Mouse (Mus musculus) heart, embryonic 13.5 days (tissue): ENCODE measurements around the gene Abcc8. TPM values are rescaled to one million over a fixed set of nuclear protein-coding genes. Genes with fewer than 3 reads are reported as not detected.

Experiments
- ATAC-seq: fragments of 200-750 bp; cut with Nextera tagmentation; 2 replicates; pipeline ENCODE4 v1.8.0; 2017; ENCODE audit warnings: moderate TSS enrichment; ENCODE audit not compliant: insufficient number of reproducible peaks, low FRiP score, low TSS enrichment; ENCODE audit errors: extremely low read depth
- H3K27ac ChIP-seq: fragments of 300-500 bp; sonication (generic); replicated peaks from 2 replicates; pipeline ENCODE4 v1.5.1; 2015; ENCODE audit warnings: moderate library complexity, mild to moderate bottlenecking, inconsistent platforms
- H3K27me3 ChIP-seq: fragments of 300-500 bp; sonication (generic); replicated peaks from 2 replicates; pipeline ENCODE4 v1.6.1; 2015; ENCODE audit warnings: mild to moderate bottlenecking, inconsistent platforms
- H3K36me3 ChIP-seq: fragments of 300-500 bp; sonication (generic); 2 replicates; pipeline ENCODE4 v1.6.1; 2015; ENCODE audit warnings: mild to moderate bottlenecking, inconsistent platforms
- H3K4me1 ChIP-seq: fragments of 300-500 bp; sonication (generic); 2 replicates; pipeline ENCODE4 v1.6.1; 2015; ENCODE audit warnings: inconsistent platforms
- H3K4me2 ChIP-seq: fragments of 300-500 bp; sonication (generic); 2 replicates; pipeline ENCODE4 v1.6.1; 2015; ENCODE audit warnings: inconsistent platforms, mild to moderate bottlenecking, moderate library complexity
- H3K4me3 ChIP-seq: fragments of 300-500 bp; sonication (generic); 2 replicates; pipeline ENCODE4 v1.5.1; 2015; ENCODE audit warnings: moderate library complexity, mild to moderate bottlenecking, inconsistent platforms
- H3K9ac ChIP-seq: fragments of 300-500 bp; sonication (generic); 2 replicates; pipeline ENCODE4 v1.6.1; 2015; ENCODE audit warnings: inconsistent platforms, mild to moderate bottlenecking, moderate library complexity
- H3K9me3 ChIP-seq: fragments of 300-500 bp; sonication (generic); 2 replicates; pipeline ENCODE4 v1.6.1; 2016; ENCODE audit warnings: inconsistent platforms
- WGBS: fragments of 180-500 bp; shearing (Covaris S2); methylation state at CpG from one replicate; pipeline ENCODE4 v1.1.7; 2015; ENCODE audit warnings: mixed read lengths; 5-methylcytosine and 5-hydroxymethylcytosine counted together
- polyA plus RNA-seq: library from polyadenylated mRNA; unstranded; fragments of >200 nt; fragmentation: Nextera tagmentation; extraction: Ambion mirVana; gene quantifications from 2 replicates; pipeline ENCODE4 v1.2.1, GENCODE M21; 2015

Gene Abcc8
- polyA plus RNA-seq, 1 experiment from 2014 or later: 8.7 TPM

DNA sequence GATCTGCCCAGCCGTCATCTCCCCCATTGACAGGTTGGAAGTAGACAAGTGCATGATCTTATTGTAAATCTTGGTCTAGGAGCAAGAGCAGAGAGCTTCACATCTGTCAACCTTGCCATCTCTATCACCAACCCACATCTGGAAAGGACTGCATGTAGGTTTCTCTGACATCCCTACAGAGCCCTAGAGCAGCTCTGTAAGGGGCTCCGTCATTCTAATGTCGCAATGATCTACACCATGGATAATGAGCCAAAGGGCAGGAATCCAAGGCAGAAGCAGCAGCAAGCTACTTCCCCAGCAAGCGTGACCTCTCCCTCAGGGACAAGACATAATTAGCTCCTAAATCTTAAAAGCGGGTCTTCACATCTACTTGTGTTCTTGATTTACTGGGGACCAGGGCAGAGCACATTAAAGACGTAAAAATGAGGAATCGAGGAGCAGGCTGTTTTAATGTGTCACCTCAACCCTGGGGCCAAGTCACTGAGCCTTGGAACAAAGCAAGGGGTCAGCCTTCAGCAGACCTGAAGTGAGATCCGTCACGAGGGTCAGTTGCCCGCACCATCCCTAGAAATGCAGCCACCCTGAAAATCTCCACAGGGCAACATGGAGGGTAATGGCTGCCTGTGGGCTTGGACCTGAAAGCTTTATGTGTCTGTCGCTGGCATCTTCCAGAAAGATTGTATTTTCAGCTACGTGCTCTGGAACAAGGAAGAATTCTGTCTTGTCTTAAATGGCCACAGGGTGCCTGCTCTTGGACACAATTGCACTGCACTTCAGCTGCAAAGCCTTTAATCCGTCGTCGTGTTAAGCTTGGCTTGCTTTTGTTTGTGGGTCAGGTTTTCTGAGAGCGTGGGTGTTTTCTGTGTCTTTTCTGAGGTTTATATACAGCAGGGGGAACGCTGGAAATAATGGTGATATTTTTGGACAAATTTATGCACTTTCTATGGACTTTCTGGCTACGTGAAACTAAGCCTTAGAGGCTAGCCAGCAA is 25.0 kb downstream of the Abcc8 start:
- 73% methylated on average over 18 of the region's 18 CpGs for WGBS
- Histone ChIP-seq H3K27me3 (peaks cover 7% of the 10 kb centered on the region; the same call in 1 of the 2 replicates), H3K4me1 (peaks cover 3% of the 10 kb centered on the region; the same call in 1 of the 2 replicates), H3K36me3 (no peaks in the 10 kb centered on the region), H3K27ac (no peak overlapping the region), H3K9me3 (no peaks in the 10 kb centered on the region), H3K4me2 (no peak overlapping the region), H3K9ac (no peak overlapping the region), H3K4me3 (no peak overlapping the region)
- no peak for ATAC-seq

GRCm38 (mm10) chr7:46152819-46153351 is 26.9 kb downstream of the Abcc8 start:
- WGBS: 72% methylated on average over 9 of the region's 9 CpGs
- Histone ChIP-seq H3K36me3 (no peaks in the 10 kb centered on the region), H3K9me3 (no peaks in the 10 kb centered on the region), H3K4me1 (peaks cover 3% of the 10 kb centered on the region; the same call in 1 of the 2 replicates), H3K27me3 (peaks cover 7% of the 10 kb centered on the region; the same call in 1 of the 2 replicates), H3K4me2 (no peak overlapping the region), H3K4me3 (no peak overlapping the region), H3K9ac (no peak overlapping the region), H3K27ac (no peak overlapping the region)
- no peak for ATAC-seq

DNA sequence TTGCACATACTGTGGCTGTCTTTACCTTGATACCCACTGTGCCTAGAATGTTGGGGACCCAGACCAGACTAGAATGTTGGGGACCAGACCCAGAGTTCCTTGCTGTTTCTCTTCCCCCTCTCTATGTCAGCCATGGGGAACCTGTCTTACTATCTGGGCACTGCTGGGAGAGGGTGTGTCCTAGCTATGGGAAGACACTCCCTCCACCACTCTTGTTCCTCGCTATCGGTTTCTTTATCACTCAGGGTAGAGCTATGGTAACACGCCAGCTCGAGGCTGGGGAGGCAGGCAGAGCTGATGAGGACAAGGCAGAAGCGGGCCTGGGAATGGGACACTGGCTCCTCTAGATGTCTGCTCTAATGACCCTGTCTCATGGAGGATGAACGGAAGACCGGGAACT is 32.4 kb downstream of the Abcc8 start:
- no peak overlapping the region for H3K4me3 ChIP-seq
- no peak overlapping the region for H3K27ac ChIP-seq
- H3K9ac ChIP-seq: no peak overlapping the region
- H3K4me2 ChIP-seq: no peak overlapping the region
- ATAC-seq: no peak
- no peaks in the 10 kb centered on the region for H3K27me3 ChIP-seq
- H3K4me1 ChIP-seq: peaks cover 3% of the 10 kb centered on the region; the same call in 1 of the 2 replicates
- no peaks in the 10 kb centered on the region for H3K36me3 ChIP-seq
- H3K9me3 ChIP-seq: no peaks in the 10 kb centered on the region
- 51% methylated on average over 7 of the region's 7 CpGs for WGBS

DNA sequence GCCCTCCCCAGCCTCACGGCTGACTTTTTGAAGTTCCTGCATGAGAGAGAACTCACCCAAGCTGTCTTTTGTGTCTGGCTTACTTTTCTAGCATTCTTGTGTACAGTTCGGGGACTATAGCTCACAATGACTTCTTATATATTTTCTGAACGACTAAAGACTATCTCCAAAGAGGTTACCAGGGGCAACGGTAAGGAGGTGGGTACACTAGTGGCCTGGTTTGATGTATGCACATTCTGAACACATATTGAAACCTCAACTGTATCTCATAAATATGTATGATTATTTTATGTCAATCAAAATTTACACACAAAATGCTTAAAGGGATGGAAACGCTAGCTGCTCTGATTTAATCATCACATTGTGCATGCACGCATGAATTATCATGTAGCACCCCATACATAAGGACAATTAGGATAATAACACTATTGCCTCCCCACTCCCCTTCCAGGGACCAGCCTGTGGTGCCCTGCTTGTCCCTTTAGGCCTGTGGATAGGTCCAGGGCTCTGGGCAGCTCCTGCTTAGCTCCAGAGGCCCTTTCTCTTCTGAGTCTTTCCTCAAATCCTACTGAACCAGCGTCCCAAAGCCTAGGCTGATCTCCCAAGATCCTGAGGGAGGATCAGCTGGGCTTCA is 33.0 kb downstream of the Abcc8 start:
- ATAC-seq: no peak
- WGBS: 81% methylated on average over 7 of the region's 7 CpGs
- no peak overlapping the region for H3K4me2 ChIP-seq
- no peak overlapping the region for H3K4me3 ChIP-seq
- peaks cover 3% of the 10 kb centered on the region; the same call in 1 of the 2 replicates for H3K4me1 ChIP-seq
- H3K36me3 ChIP-seq: no peaks in the 10 kb centered on the region
- H3K27me3 ChIP-seq: no peaks in the 10 kb centered on the region
- no peak overlapping the region for H3K27ac ChIP-seq
- no peaks in the 10 kb centered on the region for H3K9me3 ChIP-seq
- H3K9ac ChIP-seq: no peak overlapping the region

GRCm38 (mm10) chr7:46144061-46144460 is 35.8 kb downstream of the Abcc8 start:
- Histone ChIP-seq H3K36me3 (no peaks in the 10 kb centered on the region), H3K4me3 (no peak overlapping the region), H3K27ac (no peak overlapping the region), H3K4me1 (no peaks in the 10 kb centered on the region), H3K9me3 (no peaks in the 10 kb centered on the region), H3K27me3 (peaks cover 8% of the 10 kb centered on the region), H3K9ac (no peak overlapping the region), H3K4me2 (no peak overlapping the region)
- 84% methylated on average over 8 of the region's 8 CpGs for WGBS
- no peak for ATAC-seq

- H3K36me3 ChIP-seq: no peaks in the 10 kb centered on the region
- H3K9ac ChIP-seq: no peak overlapping the region
- H3K9me3 ChIP-seq: no peaks in the 10 kb centered on the region
- H3K4me3 ChIP-seq: no peak overlapping the region
- no peak overlapping the region for H3K4me2 ChIP-seq
- peaks cover 21% of the 10 kb centered on the region for H3K27me3 ChIP-seq
- no peak for ATAC-seq
- peaks cover 21% of the 10 kb centered on the region for H3K4me1 ChIP-seq
- 46% methylated on average over 7 of the region's 7 CpGs for WGBS
- no peak overlapping the region for H3K27ac ChIP-seq
Measured at GRCm38 (mm10) chr7:46138329-46138930, 41.4 kb downstream of the Abcc8 start.

GRCm38 (mm10) chr7:46133858-46134257 is 46.0 kb downstream of the Abcc8 start:
- Histone ChIP-seq H3K27me3 (peaks cover 17% of the 10 kb centered on the region), H3K9ac (peak overlapping the region; percentile 42; the same call in 1 of the 2 replicates), H3K27ac (peak overlapping the region; percentile 48; the same call in 1 of the 2 replicates), H3K9me3 (no peaks in the 10 kb centered on the region), H3K4me3 (no peak overlapping the region), H3K4me1 (peaks cover 50% of the 10 kb centered on the region), H3K4me2 (peak overlapping the region; percentile 45), H3K36me3 (no peaks in the 10 kb centered on the region)
- ATAC-seq: peak; percentile 47; the same call in 1 of the 2 replicates
- WGBS: 5% methylated on average over 7 of the region's 7 CpGs

- ATAC-seq: no peak
- H3K4me2 ChIP-seq: no peak overlapping the region
- peaks cover 17% of the 10 kb centered on the region for H3K27me3 ChIP-seq
- no peaks in the 10 kb centered on the region for H3K9me3 ChIP-seq
- H3K9ac ChIP-seq: no peak overlapping the region
- H3K4me1 ChIP-seq: peaks cover 43% of the 10 kb centered on the region
- H3K4me3 ChIP-seq: no peak overlapping the region
- no peak overlapping the region for H3K27ac ChIP-seq
- WGBS: 77% methylated on average over 12 of the region's 12 CpGs
- H3K36me3 ChIP-seq: no peaks in the 10 kb centered on the region
Measured at GRCm38 (mm10) chr7:46132229-46132628, 47.6 kb downstream of the Abcc8 start.

- H3K27ac ChIP-seq: no peak overlapping the region
- no peaks in the 10 kb centered on the region for H3K36me3 ChIP-seq
- WGBS: 63% methylated on average over 8 of the region's 8 CpGs
- H3K9ac ChIP-seq: no peak overlapping the region
- no peak overlapping the region for H3K4me3 ChIP-seq
- ATAC-seq: no peak
- H3K4me2 ChIP-seq: no peak overlapping the region
- peaks cover 21% of the 10 kb centered on the region for H3K27me3 ChIP-seq
- H3K9me3 ChIP-seq: no peaks in the 10 kb centered on the region
- H3K4me1 ChIP-seq: peaks cover 43% of the 10 kb centered on the region
Measured at GRCm38 (mm10) chr7:46131806-46132205, 48.0 kb downstream of the Abcc8 start.

- H3K4me2 ChIP-seq: no peak overlapping the region
- no peaks in the 10 kb centered on the region for H3K36me3 ChIP-seq
- no peak overlapping the region for H3K27ac ChIP-seq
- no peak overlapping the region for H3K4me3 ChIP-seq
- no peaks in the 10 kb centered on the region for H3K9me3 ChIP-seq
- peaks cover 43% of the 10 kb centered on the region for H3K4me1 ChIP-seq
- ATAC-seq: no peak
- H3K9ac ChIP-seq: no peak overlapping the region
- WGBS: 40% methylated on average over 3 of the region's 3 CpGs
- peaks cover 22% of the 10 kb centered on the region for H3K27me3 ChIP-seq
Measured at GRCm38 (mm10) chr7:46131266-46131665, 48.6 kb downstream of the Abcc8 start.

- no peak for ATAC-seq
- Histone ChIP-seq H3K9ac (no peak overlapping the region), H3K4me3 (no peak overlapping the region), H3K36me3 (no peaks in the 10 kb centered on the region), H3K9me3 (no peaks in the 10 kb centered on the region), H3K27ac (no peak overlapping the region), H3K27me3 (peaks cover 16% of the 10 kb centered on the region), H3K4me1 (peaks cover 47% of the 10 kb centered on the region), H3K4me2 (no peak overlapping the region)
- 57% methylated on average over 7 of the region's 7 CpGs for WGBS
Measured at GRCm38 (mm10) chr7:46130723-46131122, 49.1 kb downstream of the Abcc8 start.
